Mouse (Mus musculus) C2C12 (cell line): ENCODE measurements around the gene Eya2. TPM values are rescaled to one million over a fixed set of nuclear protein-coding genes. Genes with fewer than 3 reads are reported as not detected.

Experiments
- H3K27me3 ChIP-seq: one replicate; pipeline ENCODE4 v1.6.1; 2011; ENCODE audit not compliant: control insufficient read depth, insufficient read depth, insufficient read length
- H3K36me3 ChIP-seq: one replicate; pipeline ENCODE4 v1.6.1; 2011; ENCODE audit not compliant: control insufficient read depth, insufficient read depth
- H3K4me3 ChIP-seq: one replicate; pipeline ENCODE4 v1.5.1; 2011; ENCODE audit warnings: mild to moderate bottlenecking, control low read depth; ENCODE audit not compliant: poor library complexity, insufficient read depth, severe bottlenecking
- H3K79me2 ChIP-seq: one replicate; pipeline ENCODE4 v1.6.1; 2011; ENCODE audit not compliant: control insufficient read depth, insufficient read depth
- H3K79me3 ChIP-seq: one replicate; pipeline ENCODE4 v1.6.1; 2011; ENCODE audit warnings: low read depth, control low read depth
- H3ac ChIP-seq: one replicate; pipeline ENCODE3; 2011; ENCODE audit warnings: low read depth; ENCODE audit not compliant: control insufficient read depth, insufficient read length
- CEBPB ChIP-seq: IDR thresholded peaks from one replicate; pipeline ENCODE4 v1.6.1; 2011; ENCODE audit warnings: low read depth, mild to moderate bottlenecking, control low read depth, moderate library complexity
- CTCF ChIP-seq: IDR thresholded peaks from one replicate; pipeline ENCODE4 v1.5.1; 2011; ENCODE audit not compliant: control insufficient read depth, insufficient read depth, insufficient read length
- FOSL1 ChIP-seq: IDR thresholded peaks from one replicate; pipeline ENCODE4 v1.8.0; 2011; ENCODE audit warnings: mild to moderate bottlenecking, low read length; ENCODE audit not compliant: poor library complexity, insufficient read depth, severe bottlenecking
- MAX ChIP-seq: IDR thresholded peaks from one replicate; pipeline ENCODE4 v1.6.1; 2011; ENCODE audit warnings: mild to moderate bottlenecking, control low read depth
- MYOD1 ChIP-seq: IDR thresholded peaks from one replicate; pipeline ENCODE4 v1.6.1; 2011; ENCODE audit warnings: low read depth; ENCODE audit not compliant: control insufficient read depth, insufficient read length
- MYOG ChIP-seq: IDR thresholded peaks from one replicate; pipeline ENCODE4 v1.6.1; 2011; ENCODE audit not compliant: control insufficient read depth, insufficient read length; ENCODE audit errors: extremely low read depth
- USF1 ChIP-seq: IDR thresholded peaks from one replicate; pipeline ENCODE4 v1.6.1; 2011; ENCODE audit warnings: low read depth, mild to moderate bottlenecking, control low read depth, moderate library complexity
- polyA plus RNA-seq: library from polyadenylated mRNA; unstranded; fragments of >200 nt; fragmentation: generic; extraction: Trizol; gene quantifications from one replicate; pipeline ENCODE4 v1.2.1, GENCODE M21; 2012; ENCODE audit warnings: missing spikeins

Eya2 gene
- polyA plus RNA-seq, 1 experiment = 0.19 TPM

- no peak overlapping the region for H3ac ChIP-seq
- no peak for TF ChIP-seq CTCF
- TF ChIP-seq USF1 = no peak
- no peak for TF ChIP-seq CEBPB
- TF ChIP-seq MAX = no peak
- no peak for TF ChIP-seq MYOG
- TF ChIP-seq MYOD1 = no peak
- TF ChIP-seq FOSL1 = no peak
- peaks cover 10% of the 10 kb centered on the region for H3K27me3 ChIP-seq
- H3K79me2 ChIP-seq = no peaks in the 10 kb centered on the region
- no peaks in the 10 kb centered on the region for H3K79me3 ChIP-seq
- no peaks in the 10 kb centered on the region for H3K36me3 ChIP-seq
- no peak overlapping the region for H3K4me3 ChIP-seq
Observed at GRCm38 (mm10) chr2:165741526-165742050, 146.8 kb downstream of the Eya2 start.

GRCm38 (mm10) chr2:165742210-165742786 lies 147.5 kb downstream of the Eya2 start:
- Histone ChIP-seq H3K27me3 (peaks cover 10% of the 10 kb centered on the region), H3K79me3 (no peaks in the 10 kb centered on the region), H3K36me3 (no peaks in the 10 kb centered on the region), H3ac (no peak overlapping the region), H3K4me3 (no peak overlapping the region), H3K79me2 (no peaks in the 10 kb centered on the region)
- TF ChIP-seq FOSL1 (no peak), CEBPB (no peak), USF1 (no peak), CTCF (no peak), MYOD1 (no peak), MAX (no peak), MYOG (no peak)

- peaks cover 14% of the 10 kb centered on the region for H3K27me3 ChIP-seq
- no peak overlapping the region for H3K4me3 ChIP-seq
- no peaks in the 10 kb centered on the region for H3K36me3 ChIP-seq
- TF ChIP-seq FOSL1 = no peak
- no peak for TF ChIP-seq MYOD1
- no peak for TF ChIP-seq CTCF
- TF ChIP-seq USF1 = no peak
- no peak for TF ChIP-seq MYOG
- TF ChIP-seq MAX = no peak
- TF ChIP-seq CEBPB = no peak
- H3K79me3 ChIP-seq = no peaks in the 10 kb centered on the region
- H3ac ChIP-seq = no peak overlapping the region
- H3K79me2 ChIP-seq = no peaks in the 10 kb centered on the region
Observed at GRCm38 (mm10) chr2:165745306-165746098, 150.7 kb downstream of the Eya2 start.

- no peak for TF ChIP-seq MAX
- no peak for TF ChIP-seq FOSL1
- no peak for TF ChIP-seq CEBPB
- no peak for TF ChIP-seq USF1
- no peaks in the 10 kb centered on the region for H3K79me3 ChIP-seq
- H3K27me3 ChIP-seq = peaks cover 14% of the 10 kb centered on the region
- no peaks in the 10 kb centered on the region for H3K36me3 ChIP-seq
- no peak overlapping the region for H3ac ChIP-seq
- no peak overlapping the region for H3K4me3 ChIP-seq
- no peaks in the 10 kb centered on the region for H3K79me2 ChIP-seq
Observed at GRCm38 (mm10) chr2:165747975-165748374, 153.1 kb downstream of the Eya2 start.

GRCm38 (mm10) chr2:165748426-165748825 lies 153.6 kb downstream of the Eya2 start:
- TF ChIP-seq CTCF (no peak), MYOD1 (no peak), MYOG (no peak), USF1 (no peak), CEBPB (no peak), MAX (no peak), FOSL1 (no peak)
- peaks cover 14% of the 10 kb centered on the region for H3K27me3 ChIP-seq
- H3ac ChIP-seq = no peak overlapping the region
- no peaks in the 10 kb centered on the region for H3K79me3 ChIP-seq
- no peaks in the 10 kb centered on the region for H3K36me3 ChIP-seq
- no peak overlapping the region for H3K4me3 ChIP-seq
- H3K79me2 ChIP-seq = no peaks in the 10 kb centered on the region

- TF ChIP-seq CTCF (peak; percentile 12), USF1 (no peak)
- no peak overlapping the region for H3K4me3 ChIP-seq
Observed at GRCm38 (mm10) chr2:165751068-165751467, 156.2 kb downstream of the Eya2 start.

More at GRCm38 (mm10) chr2:165751068-165751467, 156.2 kb downstream of the Eya2 start:
- Histone ChIP-seq H3K79me2 (no peaks in the 10 kb centered on the region), H3ac (no peak overlapping the region), H3K27me3 (peaks cover 6% of the 10 kb centered on the region), H3K79me3 (no peaks in the 10 kb centered on the region), H3K36me3 (no peaks in the 10 kb centered on the region)
